Mouse (Mus musculus): ENCODE results near the gene Tgm2. TPM values are rescaled to one million over a fixed set of nuclear protein-coding genes. Genes with fewer than 3 reads are reported as not detected.

Tgm2 gene
- polyA plus RNA-seq, 1 experiment, result 89.6 TPM

- H3K36me3 ChIP-seq (ENCODE audit: control insufficient read depth, insufficient read depth, low read length), result no peaks in the 10 kb centered on the region
- H3K4me3 ChIP-seq (ENCODE audit: low read depth, low read length), result no peak overlapping the region
- peaks cover 34% of the 10 kb centered on the region for H3K4me1 ChIP-seq (ENCODE audit: control insufficient read depth, insufficient read depth, insufficient read length, low read length)
- 83% methylated on average over 9 of the region's 9 CpGs for WGBS
- no peak overlapping the region for H3K27ac ChIP-seq (ENCODE audit: insufficient read depth, low read depth, low read length)
- H3K27me3 ChIP-seq (ENCODE audit: control insufficient read depth, insufficient read depth, low read length), result no peaks in the 10 kb centered on the region
- no peak for TF ChIP-seq POLR2A (IDR thresholded peaks at IDR 0.05; ENCODE audit: low read depth, low read length)
- TF ChIP-seq CTCF (IDR thresholded peaks at IDR 0.05; ENCODE audit: extremely low read depth, insufficient read length, insufficient replicate concordance, low read depth, low read length), result no peak
Observed at GRCm38 (mm10) chr2:158156487-158156886, 10.3 kb upstream of the Tgm2 start.

GRCm38 (mm10) chr2:158155615-158156014 lies 9.4 kb upstream of the Tgm2 start:
- 32% methylated on average over 2 of the region's 2 CpGs for WGBS
- Histone ChIP-seq H3K4me1 (ENCODE audit: control insufficient read depth, insufficient read depth, insufficient read length, low read length) (peaks cover 27% of the 10 kb centered on the region), H3K36me3 (ENCODE audit: control insufficient read depth, insufficient read depth, low read length) (no peaks in the 10 kb centered on the region), H3K4me3 (ENCODE audit: low read depth, low read length) (no peak overlapping the region), H3K27ac (ENCODE audit: insufficient read depth, low read depth, low read length) (no peak overlapping the region), H3K27me3 (ENCODE audit: control insufficient read depth, insufficient read depth, low read length) (no peaks in the 10 kb centered on the region)
- TF ChIP-seq POLR2A (IDR thresholded peaks at IDR 0.05; ENCODE audit: low read depth, low read length) (no peak), CTCF (IDR thresholded peaks at IDR 0.05; ENCODE audit: extremely low read depth, insufficient read length, insufficient replicate concordance, low read depth, low read length) (no peak)

DNA sequence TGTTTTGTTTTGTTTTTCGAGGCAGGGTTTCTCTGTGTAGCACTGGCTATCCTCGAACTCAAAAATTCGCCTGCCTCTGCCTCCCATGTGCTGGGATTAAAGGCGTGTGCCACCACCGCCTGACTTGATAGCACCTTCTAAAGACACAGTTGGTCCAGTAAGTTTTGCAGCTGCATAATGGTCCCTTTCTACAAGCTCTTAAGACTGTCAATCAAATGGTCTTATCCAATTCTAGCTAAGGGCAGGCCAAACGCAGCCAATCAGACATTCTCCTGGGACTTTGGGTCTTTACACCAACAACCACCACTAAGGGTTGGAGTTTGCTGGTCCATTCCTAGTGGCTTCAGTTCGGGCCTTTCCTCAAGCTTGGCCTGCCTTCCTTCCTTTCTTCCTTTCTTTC lies 8.9 kb upstream of the Tgm2 start:
- no peak for TF ChIP-seq POLR2A (IDR thresholded peaks at IDR 0.05; ENCODE audit: low read depth, low read length)
- no peak for TF ChIP-seq CTCF (IDR thresholded peaks at IDR 0.05; ENCODE audit: extremely low read depth, insufficient read length, insufficient replicate concordance, low read depth, low read length)
- H3K4me3 ChIP-seq (ENCODE audit: low read depth, low read length), result no peak overlapping the region
- H3K4me1 ChIP-seq (ENCODE audit: control insufficient read depth, insufficient read depth, insufficient read length, low read length), result peaks cover 22% of the 10 kb centered on the region
- no peaks in the 10 kb centered on the region for H3K27me3 ChIP-seq (ENCODE audit: control insufficient read depth, insufficient read depth, low read length)
- no peaks in the 10 kb centered on the region for H3K36me3 ChIP-seq (ENCODE audit: control insufficient read depth, insufficient read depth, low read length)
- WGBS, result 81% methylated on average over 7 of the region's 7 CpGs
- H3K27ac ChIP-seq (ENCODE audit: insufficient read depth, low read depth, low read length), result no peak overlapping the region

GRCm38 (mm10) chr2:158154641-158155040 lies 8.4 kb upstream of the Tgm2 start:
- H3K4me3 ChIP-seq (ENCODE audit: low read depth, low read length), result no peak overlapping the region
- WGBS, result 61% methylated on average over 8 of the region's 8 CpGs
- no peak overlapping the region for H3K27ac ChIP-seq (ENCODE audit: insufficient read depth, low read depth, low read length)
- H3K4me1 ChIP-seq (ENCODE audit: control insufficient read depth, insufficient read depth, insufficient read length, low read length), result peaks cover 25% of the 10 kb centered on the region
- H3K27me3 ChIP-seq (ENCODE audit: control insufficient read depth, insufficient read depth, low read length), result no peaks in the 10 kb centered on the region
- TF ChIP-seq CTCF (IDR thresholded peaks at IDR 0.05; ENCODE audit: extremely low read depth, insufficient read length, insufficient replicate concordance, low read depth, low read length) (no peak), POLR2A (IDR thresholded peaks at IDR 0.05; ENCODE audit: low read depth, low read length) (no peak)
- H3K36me3 ChIP-seq (ENCODE audit: control insufficient read depth, insufficient read depth, low read length), result no peaks in the 10 kb centered on the region

DNA sequence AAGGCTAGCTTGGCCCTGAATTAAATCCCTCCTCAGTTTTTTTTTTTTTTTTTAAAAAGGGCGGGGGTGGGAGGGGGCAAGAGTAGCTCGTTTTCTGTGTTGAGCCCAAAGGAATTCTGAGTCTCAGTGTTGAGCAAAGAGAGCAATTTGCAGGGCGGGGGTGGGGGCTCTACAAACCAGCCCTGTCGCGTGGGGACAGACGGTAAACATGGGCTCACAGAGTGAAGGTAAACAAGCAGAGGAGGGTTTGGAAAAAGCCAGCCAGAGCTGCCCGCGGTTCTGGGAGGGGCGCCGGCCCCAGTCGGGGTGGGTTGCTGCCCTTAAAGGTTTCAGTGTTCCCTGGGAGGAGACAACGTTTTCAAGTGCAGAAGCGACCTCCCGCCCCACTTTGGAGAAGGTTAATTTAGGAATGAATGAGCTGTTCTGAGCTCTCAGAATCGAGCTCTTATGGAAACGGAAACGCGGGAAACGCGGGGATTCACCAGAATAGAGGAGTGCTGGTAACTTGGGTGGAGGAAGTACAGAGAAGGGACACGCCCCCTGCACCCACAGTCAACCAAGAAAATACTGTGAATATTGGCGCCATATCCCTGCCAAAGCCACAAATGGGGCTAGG lies 7.6 kb upstream of the Tgm2 start:
- no peak for TF ChIP-seq CTCF (IDR thresholded peaks at IDR 0.05; ENCODE audit: extremely low read depth, insufficient read length, insufficient replicate concordance, low read depth, low read length)
- no peak for TF ChIP-seq POLR2A (IDR thresholded peaks at IDR 0.05; ENCODE audit: low read depth, low read length)
- H3K36me3 ChIP-seq (ENCODE audit: control insufficient read depth, insufficient read depth, low read length), result no peaks in the 10 kb centered on the region
- H3K27me3 ChIP-seq (ENCODE audit: control insufficient read depth, insufficient read depth, low read length), result no peaks in the 10 kb centered on the region
- H3K4me3 ChIP-seq (ENCODE audit: low read depth, low read length), result peak overlapping the region; percentile 57
- WGBS, result under 1% methylated on average over 22 of the region's 22 CpGs
- peak overlapping the region; percentile 43; the same call in 1 of the 2 replicates for H3K27ac ChIP-seq (ENCODE audit: insufficient read depth, low read depth, low read length)
- peaks cover 18% of the 10 kb centered on the region for H3K4me1 ChIP-seq (ENCODE audit: control insufficient read depth, insufficient read depth, insufficient read length, low read length)

GRCm38 (mm10) chr2:158152685-158153309 lies 6.6 kb upstream of the Tgm2 start:
- H3K27ac ChIP-seq (ENCODE audit: insufficient read depth, low read depth, low read length), result no peak overlapping the region

DNA sequence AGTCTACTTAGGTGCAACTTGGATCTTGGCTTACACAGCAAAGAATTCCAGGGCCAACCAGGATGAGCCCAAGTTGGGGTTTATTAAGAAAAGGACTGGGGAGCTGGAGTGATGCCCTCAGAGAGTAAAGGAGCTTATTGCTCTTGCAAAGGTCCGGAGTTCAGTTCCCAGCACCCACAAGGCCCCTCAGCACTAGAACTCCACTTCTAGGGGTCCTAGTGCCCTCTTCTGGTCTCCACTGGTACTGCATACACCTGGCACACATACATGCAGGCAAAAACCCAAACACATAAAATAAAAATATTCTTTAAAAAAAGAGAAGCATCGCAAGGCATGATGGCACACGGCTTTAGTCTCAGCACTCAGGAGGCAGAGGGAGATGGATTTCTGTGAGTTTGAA lies 4.8 kb upstream of the Tgm2 start:
- no peak overlapping the region for H3K4me3 ChIP-seq (ENCODE audit: low read depth, low read length)
- 0 out of 2 replicates have a peak, but pooled peaks have one; percentile 35 for TF ChIP-seq CTCF (IDR thresholded peaks at IDR 0.05; ENCODE audit: extremely low read depth, insufficient read length, insufficient replicate concordance, low read depth, low read length)
- no peak for TF ChIP-seq POLR2A (IDR thresholded peaks at IDR 0.05; ENCODE audit: low read depth, low read length)
- H3K4me1 ChIP-seq (ENCODE audit: control insufficient read depth, insufficient read depth, insufficient read length, low read length), result peaks cover 18% of the 10 kb centered on the region
- WGBS, result 98% methylated on average over 3 of the region's 3 CpGs
- no peak overlapping the region for H3K27ac ChIP-seq (ENCODE audit: insufficient read depth, low read depth, low read length)
- H3K27me3 ChIP-seq (ENCODE audit: control insufficient read depth, insufficient read depth, low read length), result no peaks in the 10 kb centered on the region
- no peaks in the 10 kb centered on the region for H3K36me3 ChIP-seq (ENCODE audit: control insufficient read depth, insufficient read depth, low read length)

More at GRCm38 (mm10) chr2:158152685-158153309, 6.6 kb upstream of the Tgm2 start:
- no peak for TF ChIP-seq CTCF (IDR thresholded peaks at IDR 0.05; ENCODE audit: extremely low read depth, insufficient read length, insufficient replicate concordance, low read depth, low read length)
- no peak for TF ChIP-seq POLR2A (IDR thresholded peaks at IDR 0.05; ENCODE audit: low read depth, low read length)
- Histone ChIP-seq H3K4me1 (ENCODE audit: control insufficient read depth, insufficient read depth, insufficient read length, low read length) (peaks cover 18% of the 10 kb centered on the region), H3K36me3 (ENCODE audit: control insufficient read depth, insufficient read depth, low read length) (no peaks in the 10 kb centered on the region), H3K4me3 (ENCODE audit: low read depth, low read length) (no peak overlapping the region), H3K27me3 (ENCODE audit: control insufficient read depth, insufficient read depth, low read length) (no peaks in the 10 kb centered on the region)
- WGBS, result 38% methylated on average over 6 of the region's 6 CpGs

Data from small intestine, adult 2 months (tissue).